Mouse (Mus musculus) pancreas, adult 10 weeks (tissue): ENCODE measurements around the gene Nr5a2. TPM values are rescaled to one million over a fixed set of nuclear protein-coding genes. Genes with fewer than 3 reads are reported as not detected.

Experiments used
- polyA plus RNA-seq: library from polyadenylated mRNA; stranded (reverse); fragments of 350-450 nt; fragmentation: Illumina TruSeq; extraction: RNeasy Lipid Tissue Mini Kit (QIAGEN cat#74804); gene quantifications from one replicate; pipeline ENCODE4 v1.2.3, GENCODE M21; 2015; ENCODE audit warnings: low read depth, low replicate concordance; ENCODE audit not compliant: insufficient read depth

The Nr5a2 gene
- polyA plus RNA-seq: 4.5 TPM

DNA sequence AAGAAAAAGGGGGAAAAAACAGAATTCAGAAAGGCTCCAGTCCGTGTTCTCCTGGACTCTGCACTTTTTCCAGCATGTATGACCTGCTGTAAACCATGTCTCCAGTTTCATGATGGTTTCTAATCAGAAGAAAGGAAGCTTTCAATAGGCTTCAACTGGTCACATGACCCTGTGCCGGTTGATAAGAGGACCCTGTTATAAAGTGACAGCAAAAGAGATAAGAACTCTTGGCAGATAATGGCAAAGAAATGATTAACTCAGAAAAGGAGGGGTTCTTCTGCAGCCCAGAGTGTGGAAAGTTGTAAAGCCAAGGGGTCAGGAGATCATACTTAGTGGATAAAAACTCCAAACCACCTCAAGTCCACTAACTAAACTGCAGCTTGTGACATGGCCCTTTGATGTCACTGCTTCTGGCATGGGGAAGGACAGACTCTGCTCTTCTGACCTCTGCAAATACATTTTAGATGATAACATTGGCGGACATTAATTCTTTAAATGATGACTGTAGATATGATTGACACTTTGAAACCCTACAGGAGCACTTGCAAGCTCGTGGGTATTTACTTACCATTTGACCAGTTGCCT is at the start of gene Nr5a2:
Nr5a2 (minus strand) TSS at position 21 of the 585 bp plus-strand sequence.

